Mouse (Mus musculus) kidney, adult 11 months (tissue): ENCODE measurements at regions not wholly inside any gene's neighbourhood (a gene's known extent, or its start where the extent isn't known, plus 50 kb on each side); places are given as distances from the start of the nearest gene placed in this dataset.
A peak's percentile ranks its signal among the peaks of the same experiment; 100 is the strongest.

Source experiments
- DNase-seq: peaks from one replicate; pipeline ENCODE4 v3.0.0; 2022

- DNase-seq = no peak
These were observed 90.6 kb upstream of the C1qtnf7 start for GRCm38 (mm10) chr5:43424551-43425257.

- no peak for DNase-seq
These were observed 82.0 kb upstream of the C1qtnf7 start for GRCm38 (mm10) chr5:43433337-43433736.

GRCm38 (mm10) chr5:43439191-43439590 is 76.1 kb upstream of the C1qtnf7 start:
- no peak for DNase-seq

GRCm38 (mm10) chr5:43441306-43441705 is 74.0 kb upstream of the C1qtnf7 start:
- DNase-seq = peak; percentile 40

- no peak for DNase-seq
These were observed 70.6 kb upstream of the C1qtnf7 start for GRCm38 (mm10) chr5:43444582-43445214.

GRCm38 (mm10) chr5:43445620-43446019 is 69.7 kb upstream of the C1qtnf7 start:
- DNase-seq = no peak

- DNase-seq = no peak
These were observed 69.0 kb upstream of the C1qtnf7 start for GRCm38 (mm10) chr5:43446295-43446694.

- DNase-seq = no peak
These were observed 59.3 kb upstream of the C1qtnf7 start for GRCm38 (mm10) chr5:43456018-43456417.

- no peak for DNase-seq
These were observed 57.6 kb upstream of the C1qtnf7 start for GRCm38 (mm10) chr5:43457725-43458124.

- DNase-seq = no peak
These were observed 53.2 kb upstream of the C1qtnf7 start for GRCm38 (mm10) chr5:43461987-43462715.
